Mouse (Mus musculus) megakaryocyte-erythroid progenitor cell, adult 5-6 weeks (primary cell): Measurements from ENCODE around the gene Spp1. TPM values are rescaled to one million over a fixed set of nuclear protein-coding genes. Genes with fewer than 3 reads are reported as not detected.

Experiments used
- ATAC-seq: replicated peaks from 2 replicates; pipeline ENCODE4 v1.8.0; 2016; ENCODE audit warnings: mild to moderate bottlenecking, inconsistent platforms; ENCODE audit not compliant: severe bottlenecking, poor library complexity, low FRiP score, low TSS enrichment
- total RNA-seq, 2 experiments: library from RNA; stranded (forward) in 1 of 2; stranded (reverse) in 1 of 2; fragments of 200-1000, 215-1000 nt in 1 of 2; fragments of >200 nt in 1 of 2; fragmentation: Nextera tagmentation in 1 of 2; gene quantifications; 2 replicates each; pipeline ENCODE4 v1.2.3; 2014 to 2017

Spp1 gene
- total RNA-seq (2014; fragmentation: Nextera tagmentation) (not detected in 2 replicates), total RNA-seq (2017) (0.76 TPM in 1 of 2 replicates, not detected in the other)

DNA sequence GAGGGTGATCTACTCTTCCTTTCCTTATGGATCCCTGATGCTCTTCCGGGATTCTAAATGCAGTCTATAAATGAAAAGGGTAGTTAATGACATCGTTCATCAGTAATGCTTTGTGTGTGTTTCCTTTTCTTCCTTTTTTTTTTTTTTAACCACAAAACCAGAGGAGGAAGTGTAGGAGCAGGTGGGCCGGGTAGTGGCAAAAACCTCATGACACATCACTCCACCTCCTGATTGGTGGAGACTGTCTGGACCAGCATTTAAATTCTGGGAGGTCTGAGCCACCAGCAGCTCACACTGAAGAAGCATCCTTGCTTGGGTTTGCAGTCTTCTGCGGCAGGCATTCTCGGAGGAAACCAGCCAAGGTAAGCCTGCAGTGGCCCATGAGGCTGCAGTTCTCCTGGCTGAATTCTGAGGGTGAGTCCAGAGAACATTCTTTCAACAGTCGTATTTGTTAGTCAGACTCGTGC, at the start of gene Spp1:
Gene Spp1, plus strand, starts transcription at position 284 of the 467 bp plus-strand sequence.
- no peak for ATAC-seq

DNA sequence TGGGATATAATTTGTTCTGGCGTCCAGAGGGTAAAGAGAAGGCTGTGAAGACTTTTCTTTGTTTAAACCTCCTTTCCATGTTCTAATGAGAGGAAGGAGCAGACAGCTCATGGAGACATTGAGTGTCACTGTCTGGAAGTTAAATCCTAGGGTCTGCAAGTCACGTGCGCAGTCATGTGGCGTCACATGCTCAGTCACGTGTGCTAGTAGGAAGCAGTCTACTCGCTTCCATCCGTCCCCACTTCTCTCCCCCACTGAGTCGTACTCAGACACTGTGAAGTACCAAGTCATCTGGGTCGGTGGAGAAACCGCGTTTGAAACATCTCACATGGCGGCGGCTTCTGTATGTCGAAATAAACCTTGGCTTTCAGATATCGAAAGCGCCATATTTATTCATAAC, 49.4 kb upstream of the Spp1 start:
- no peak for ATAC-seq

DNA sequence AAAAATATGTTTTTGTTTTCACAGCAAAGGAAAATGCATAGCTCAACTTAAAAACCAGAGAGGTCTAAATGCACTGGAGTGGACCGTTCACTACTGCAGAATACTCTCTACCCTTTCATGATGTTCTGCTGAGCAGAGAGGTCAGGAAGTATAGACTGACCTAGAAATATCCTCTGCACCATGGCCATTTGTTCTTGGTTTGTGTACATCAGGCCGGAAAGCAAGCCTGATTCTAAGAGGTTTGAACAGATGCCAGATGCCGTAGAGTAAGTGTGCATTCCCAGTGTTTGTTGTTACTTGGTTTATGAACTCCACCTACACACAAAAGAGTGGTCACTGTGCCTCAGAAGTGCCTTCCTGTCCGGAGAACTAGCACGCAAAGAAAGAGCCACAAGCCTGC, 48.0 kb upstream of the Spp1 start:
- no peak for ATAC-seq

DNA sequence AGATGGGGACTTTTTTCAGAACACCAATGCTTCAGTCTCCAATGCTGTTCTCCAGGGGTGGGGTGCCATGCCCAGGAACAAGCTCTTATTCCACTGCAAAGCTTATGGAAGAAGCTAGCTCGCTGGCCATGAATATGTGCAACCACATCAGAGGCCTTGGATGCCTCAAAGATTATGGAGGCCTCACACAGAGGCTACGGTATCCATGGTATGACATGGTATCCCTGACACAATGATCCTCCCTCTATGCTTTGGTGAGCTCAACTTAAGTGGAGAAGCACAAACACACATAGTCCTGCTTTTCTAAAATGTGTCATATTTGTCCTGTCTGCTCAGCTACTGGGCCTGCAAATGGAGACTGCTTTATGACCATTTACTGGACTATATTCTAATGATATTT, 44.0 kb upstream of the Spp1 start:
- ATAC-seq = no peak

DNA sequence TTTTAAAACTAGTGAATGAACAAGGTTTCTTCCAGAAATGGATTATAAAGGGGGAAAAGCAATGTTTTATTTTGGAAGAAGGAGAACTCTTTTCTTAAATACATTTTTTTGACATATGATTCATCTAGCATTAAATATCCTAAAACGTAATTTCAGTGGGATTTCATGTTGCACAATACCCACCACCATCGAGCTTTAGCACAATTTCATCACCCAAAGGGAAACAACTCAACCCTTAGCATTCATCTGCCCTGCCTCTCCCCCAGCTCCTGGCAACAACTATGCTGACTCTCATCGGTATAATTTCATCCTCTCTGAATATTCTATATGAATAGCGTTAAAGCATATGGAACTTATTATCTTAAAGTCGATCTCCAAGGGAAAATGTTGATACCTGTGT, 42.1 kb upstream of the Spp1 start:
- no peak for ATAC-seq

DNA sequence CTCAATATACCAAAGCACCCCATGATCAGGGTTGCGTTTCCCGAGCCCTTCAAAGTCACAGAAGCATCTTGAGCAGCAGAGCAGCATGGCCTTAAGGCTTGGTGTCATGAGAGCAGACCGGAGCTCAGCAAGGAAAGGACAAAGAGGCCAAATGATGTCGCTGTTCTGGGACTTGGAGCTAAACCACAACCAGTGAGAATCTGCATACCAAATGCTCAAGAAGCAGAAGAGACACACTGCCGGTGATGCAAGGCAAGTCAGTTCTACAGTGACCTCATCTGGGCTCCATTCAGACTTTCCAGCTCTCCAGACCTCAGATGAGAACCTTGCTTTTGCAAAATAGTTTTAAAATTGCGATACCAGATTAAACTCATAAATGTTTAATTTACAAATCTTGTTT, 38.6 kb upstream of the Spp1 start:
- ATAC-seq = no peak

DNA sequence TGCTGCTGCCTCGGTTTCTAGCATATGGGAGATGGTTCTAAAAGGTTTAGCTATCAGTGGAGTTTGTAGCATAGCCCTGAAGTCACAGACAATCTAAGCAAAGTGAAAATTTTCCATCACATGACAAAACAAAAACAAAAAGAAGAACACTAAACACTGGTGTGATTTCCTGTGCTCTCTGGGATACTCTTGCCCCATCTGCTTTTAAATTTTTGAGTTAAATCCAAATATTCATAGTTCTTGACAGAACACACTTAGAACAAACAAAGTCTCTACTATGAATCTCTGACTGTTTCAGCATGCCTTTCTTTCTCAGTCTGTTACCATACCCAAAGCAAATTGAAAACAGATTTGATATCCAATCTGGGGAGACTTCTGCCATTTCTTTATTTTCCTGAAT, 36.9 kb upstream of the Spp1 start:
- no peak for ATAC-seq

DNA sequence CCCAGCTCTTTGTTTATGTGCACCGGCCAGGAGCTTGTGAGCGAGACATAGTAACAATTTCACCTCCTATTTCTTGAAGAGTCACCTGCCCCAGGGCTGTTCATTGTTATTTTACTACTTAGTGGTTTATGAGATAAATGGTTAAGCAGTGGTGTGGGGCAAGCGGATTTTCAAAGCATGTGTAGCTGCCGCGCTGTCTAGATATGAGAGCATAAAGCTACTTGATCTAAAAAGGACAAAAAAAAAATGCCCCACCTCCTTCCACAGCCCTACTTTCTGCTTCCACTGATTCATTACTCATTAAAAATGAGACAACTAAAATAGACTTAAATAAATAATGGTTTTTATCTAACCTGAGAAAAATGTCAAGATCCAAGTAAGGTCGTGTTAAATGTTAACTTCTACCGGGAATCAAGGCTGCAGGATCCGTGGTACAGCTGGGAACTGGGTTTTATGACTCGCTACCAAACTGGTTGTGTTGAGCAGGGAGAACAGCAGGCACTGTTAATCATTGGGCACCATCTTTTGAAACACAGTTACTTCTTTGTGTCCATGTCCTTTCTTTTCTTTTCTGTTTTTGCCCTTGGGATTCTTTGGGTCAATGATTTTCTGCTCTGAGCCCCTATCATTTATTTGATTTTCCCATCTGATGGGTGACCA, 35.5 kb upstream of the Spp1 start:
- ATAC-seq = no peak

DNA sequence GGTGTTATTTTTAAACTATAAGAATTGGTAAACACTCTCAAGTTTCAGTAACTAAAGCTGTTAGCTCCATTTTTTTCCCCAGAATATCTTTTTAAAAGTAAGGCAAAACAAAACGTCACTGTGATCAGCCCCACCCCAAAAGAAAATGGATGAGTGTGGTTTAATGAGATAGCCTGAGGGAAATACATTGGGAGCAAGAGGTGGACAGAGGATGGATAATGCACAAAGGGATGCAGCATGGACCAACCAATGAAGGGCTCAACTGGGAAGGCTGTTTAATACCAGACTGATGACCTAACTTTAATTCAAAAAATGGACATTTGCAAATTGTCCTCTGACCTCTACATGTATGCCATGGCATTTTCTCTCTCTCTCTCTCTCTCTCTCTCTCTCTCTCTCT, 34.9 kb upstream of the Spp1 start:
- ATAC-seq = no peak

DNA sequence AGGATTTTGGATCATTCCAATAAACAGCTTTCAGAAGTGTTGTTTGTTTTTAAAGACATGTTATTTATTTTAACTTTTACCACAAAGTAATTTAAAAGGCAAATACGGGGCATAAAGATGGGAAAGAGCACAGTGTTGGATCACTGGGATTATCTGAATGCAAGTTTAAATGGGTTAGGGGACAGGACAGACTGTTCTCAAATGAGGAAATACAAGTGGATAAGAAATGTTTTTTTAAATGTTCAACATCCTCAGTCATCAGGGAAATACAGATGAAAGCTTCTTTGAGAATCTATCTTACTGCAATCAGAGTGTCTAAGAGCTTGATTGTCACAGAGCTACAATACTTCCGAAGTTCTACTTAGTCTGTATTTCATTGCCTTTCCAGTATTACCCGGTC, 32.3 kb upstream of the Spp1 start:
- ATAC-seq = no peak

DNA sequence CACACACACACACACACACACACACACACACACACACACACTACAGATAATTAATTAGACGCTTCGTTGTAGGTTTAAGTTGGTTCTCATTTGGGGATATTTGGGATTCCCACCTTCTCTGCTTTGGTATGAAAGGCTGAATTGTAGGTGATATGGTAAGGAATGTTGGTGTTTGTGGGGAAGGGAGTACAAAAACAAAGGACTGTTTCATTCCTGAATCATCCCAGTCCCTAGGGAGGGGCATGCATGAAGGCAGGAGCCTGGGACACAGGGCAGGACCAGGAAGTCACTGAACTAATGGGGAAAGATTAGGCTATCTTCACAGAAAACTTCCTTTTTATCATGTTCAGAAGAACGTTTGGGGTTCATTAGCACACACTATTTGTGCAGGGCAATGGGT, 31.6 kb upstream of the Spp1 start:
- ATAC-seq = no peak

DNA sequence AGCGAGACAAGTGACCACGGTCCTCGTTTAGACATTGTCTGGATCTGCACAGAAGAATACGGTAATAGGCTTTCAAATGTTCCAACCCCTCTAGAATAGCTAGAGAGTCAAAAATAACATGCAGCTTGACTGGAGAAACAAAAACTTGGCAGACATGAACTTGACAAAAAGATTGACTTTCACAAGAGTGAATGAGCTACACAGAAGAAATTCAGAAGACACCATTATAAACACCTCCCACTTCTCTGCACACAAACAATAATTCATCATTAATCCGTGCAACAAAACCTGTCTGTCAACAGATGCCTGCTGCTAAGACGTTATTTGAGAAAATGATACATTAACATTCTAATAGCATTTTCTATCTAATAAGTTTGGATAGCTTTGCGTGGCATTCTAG, 30.4 kb upstream of the Spp1 start:
- ATAC-seq = no peak

DNA sequence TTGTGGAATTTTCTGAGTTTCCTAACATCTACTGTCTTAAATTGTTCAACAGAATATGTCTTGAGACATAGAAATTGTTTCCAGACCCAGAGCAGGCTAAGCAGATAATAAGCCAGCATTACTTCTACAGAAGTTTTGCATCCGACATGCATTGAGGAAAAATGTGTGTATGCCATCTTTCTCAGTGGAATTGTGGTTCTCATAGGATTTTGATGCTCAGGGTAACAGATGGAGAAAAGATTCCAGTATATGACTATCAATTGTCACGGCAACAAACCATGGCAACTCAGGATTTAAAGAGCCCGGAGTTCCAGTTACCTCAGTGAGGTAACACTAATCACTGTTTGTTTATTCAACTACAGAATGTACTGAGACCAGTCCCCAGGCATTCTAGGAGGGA, 29.9 kb upstream of the Spp1 start:
- ATAC-seq = no peak

DNA sequence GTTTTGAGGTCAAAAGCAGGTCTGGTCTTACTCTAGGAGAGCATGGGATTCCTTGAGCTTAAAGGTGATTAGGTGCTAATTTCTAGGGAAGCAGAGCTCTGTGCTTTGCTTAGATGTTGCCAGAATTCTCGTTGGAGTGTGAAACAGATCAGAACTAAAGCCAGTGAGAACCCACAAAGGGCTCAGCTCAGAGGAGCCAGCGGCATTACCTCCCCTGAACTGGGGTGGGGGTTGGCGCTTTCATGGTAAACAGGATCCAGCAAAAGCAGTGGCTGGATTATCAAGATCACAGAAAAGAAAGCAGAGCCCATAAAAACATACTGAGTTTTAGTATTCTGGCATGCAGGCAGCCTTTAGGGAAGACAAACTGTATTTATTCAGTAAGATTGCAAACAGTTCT, 28.2 kb upstream of the Spp1 start:
- ATAC-seq = no peak

DNA sequence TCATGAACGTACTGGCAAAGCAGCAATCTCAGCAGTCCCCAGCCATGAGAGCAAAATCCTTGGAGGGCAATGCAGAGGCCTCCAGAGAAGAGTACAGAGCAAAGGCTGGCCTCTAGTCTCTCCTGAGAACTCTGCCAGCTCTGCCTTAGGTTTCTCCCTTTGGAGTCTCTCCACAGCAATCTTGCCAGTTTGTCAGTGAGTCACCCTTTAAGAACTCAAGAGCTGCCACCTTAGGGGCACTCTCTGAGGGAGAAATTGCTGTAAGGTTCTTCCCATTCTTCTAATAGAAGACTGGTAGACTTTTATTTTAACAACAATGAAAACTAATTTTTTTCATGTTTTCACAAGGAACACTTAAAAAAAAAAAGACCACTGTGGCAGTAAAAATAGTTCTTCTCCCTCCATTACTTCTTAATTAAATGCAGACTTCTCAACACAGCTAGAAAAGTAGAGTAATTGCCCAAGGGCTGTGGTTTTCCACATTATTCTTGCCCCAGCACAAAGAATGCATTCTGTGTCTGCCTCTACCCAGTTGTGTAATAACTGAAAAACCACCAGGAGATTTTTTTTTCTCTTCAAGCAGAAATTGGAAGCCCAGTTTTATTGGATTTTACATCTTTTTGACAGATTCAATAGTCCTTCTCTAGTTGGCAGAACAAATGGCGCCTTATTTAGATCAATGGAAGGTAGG, 27.2 kb upstream of the Spp1 start:
- no peak for ATAC-seq

DNA sequence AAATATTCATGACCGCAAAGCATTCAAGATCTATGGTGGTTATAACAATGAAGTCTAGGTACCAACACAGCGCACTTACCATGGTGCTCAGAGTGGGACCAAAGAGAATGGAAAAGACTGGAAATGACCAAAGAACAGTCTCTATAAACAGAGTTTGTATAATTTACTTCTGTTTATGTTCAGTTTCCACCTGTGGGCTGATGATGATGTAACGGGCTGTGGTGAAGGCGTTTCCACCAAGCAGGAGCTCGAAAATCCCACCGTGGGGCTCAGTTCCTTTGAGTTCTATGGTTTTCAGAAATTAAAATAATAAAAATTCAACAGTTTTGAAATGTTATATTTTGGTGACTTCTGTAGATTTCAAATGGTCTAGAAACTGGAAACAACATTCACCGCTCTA, 26.4 kb upstream of the Spp1 start:
- ATAC-seq = no peak

DNA sequence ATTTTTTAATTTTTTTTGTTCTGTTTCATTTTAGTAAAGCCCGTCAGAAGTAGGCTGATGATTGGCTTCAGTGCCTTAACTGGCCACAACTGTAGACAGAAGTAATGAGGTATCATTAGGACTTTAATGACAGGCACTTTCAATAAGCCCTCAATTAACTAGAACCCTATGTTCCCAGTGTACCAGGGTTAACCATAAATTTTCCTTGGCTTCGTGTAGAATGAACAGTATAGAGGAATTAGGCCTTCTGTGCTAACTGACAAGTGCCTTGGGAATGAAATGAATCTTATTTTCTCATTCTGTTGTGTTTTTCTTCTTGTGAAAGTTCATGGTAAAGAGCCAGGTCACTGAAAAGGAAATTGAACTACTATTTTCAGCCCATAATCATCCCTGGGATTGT, 18.9 kb upstream of the Spp1 start:
- ATAC-seq = no peak

DNA sequence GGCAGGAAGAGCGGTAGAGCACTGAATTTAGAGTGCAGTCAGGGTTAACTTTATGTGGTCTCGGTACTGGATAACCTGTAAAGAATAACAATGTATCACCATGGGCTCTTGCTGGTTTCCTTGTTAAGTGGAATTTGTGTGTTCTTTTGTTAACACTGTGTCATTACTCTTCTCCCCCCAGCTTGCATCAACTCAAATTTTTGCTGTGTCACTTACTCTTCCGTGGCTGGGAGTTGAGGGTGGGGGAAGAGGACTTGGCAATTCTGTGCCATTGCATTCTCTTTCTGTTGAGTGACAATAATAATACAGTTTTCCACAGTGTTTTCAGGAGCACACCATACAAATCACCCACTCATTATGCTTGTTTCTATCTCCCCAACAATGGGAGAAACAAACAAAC, 17.9 kb upstream of the Spp1 start:
- ATAC-seq = no peak

DNA sequence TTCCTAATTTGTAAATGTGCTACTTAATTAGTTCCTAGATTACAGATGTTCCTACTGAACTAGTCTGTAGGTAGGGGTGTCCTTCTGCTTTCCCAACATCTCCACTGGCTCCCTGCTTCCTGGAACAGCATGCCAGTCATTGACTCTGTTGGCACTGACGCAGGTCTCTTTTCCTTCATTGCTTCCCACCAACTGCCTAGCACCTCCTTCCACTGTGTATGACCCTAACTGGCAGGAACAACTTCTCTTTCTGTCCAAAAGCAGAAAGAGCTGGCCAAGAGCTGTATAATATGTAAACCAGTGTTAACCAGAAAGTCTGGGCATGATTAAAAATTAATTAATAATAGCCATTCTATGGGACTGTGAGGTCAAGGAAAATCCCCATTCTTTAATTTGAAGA, 17.2 kb upstream of the Spp1 start:
- ATAC-seq = no peak

DNA sequence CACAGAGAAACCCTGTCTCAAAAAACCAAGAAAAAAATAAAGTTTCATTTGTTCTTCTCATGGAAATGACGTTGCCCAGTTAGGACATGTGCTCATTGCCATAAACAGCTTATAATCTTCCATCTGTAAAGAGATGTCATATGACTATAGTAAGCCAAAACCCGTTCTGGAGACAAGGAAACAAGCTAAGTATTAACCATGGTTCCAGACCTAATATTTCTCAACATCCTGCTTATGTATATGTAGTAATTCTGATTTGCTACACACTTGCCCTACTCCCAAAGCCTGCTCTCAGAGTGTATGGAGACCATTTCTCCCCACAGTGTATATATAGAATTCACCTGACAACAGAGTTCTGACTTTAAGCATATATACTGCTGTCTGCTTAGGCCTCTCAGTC, 12.9 kb upstream of the Spp1 start:
- ATAC-seq = no peak

DNA sequence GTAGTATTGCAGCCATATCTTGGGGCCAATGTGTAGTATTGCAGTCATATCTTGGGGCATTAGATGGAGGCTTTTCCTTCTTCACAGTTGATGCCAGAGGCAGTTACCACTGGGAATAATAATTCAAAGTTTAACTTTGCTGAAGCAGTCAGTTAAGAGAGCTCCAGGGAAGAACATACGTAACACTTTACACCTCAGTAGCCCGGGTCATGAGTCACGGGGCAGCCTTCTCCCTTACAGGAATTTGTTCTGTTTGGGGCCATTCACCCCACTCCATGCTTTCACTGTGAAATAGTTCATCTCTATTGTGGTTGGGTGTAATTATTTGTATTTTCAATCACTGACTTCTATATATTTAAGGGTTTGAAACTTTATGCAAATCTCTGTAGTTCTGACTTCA, 11.1 kb upstream of the Spp1 start:
- no peak for ATAC-seq
